Mouse (Mus musculus) spleen, postnatal 0 days (tissue): ENCODE results near the gene Lnpk. TPM values are rescaled to one million over a fixed set of nuclear protein-coding genes. Genes with fewer than 3 reads are reported as not detected.

Experiments used
- polyA plus RNA-seq: library from polyadenylated mRNA; unstranded; fragments of >200 nt; fragmentation: Nextera tagmentation; extraction: Ambion mirVana; gene quantifications from 2 replicates; pipeline ENCODE4 v1.2.1, GENCODE M21; 2015

Gene Lnpk
- polyA plus RNA-seq = 24.8 and 27.6 TPM in 2 replicates

DNA sequence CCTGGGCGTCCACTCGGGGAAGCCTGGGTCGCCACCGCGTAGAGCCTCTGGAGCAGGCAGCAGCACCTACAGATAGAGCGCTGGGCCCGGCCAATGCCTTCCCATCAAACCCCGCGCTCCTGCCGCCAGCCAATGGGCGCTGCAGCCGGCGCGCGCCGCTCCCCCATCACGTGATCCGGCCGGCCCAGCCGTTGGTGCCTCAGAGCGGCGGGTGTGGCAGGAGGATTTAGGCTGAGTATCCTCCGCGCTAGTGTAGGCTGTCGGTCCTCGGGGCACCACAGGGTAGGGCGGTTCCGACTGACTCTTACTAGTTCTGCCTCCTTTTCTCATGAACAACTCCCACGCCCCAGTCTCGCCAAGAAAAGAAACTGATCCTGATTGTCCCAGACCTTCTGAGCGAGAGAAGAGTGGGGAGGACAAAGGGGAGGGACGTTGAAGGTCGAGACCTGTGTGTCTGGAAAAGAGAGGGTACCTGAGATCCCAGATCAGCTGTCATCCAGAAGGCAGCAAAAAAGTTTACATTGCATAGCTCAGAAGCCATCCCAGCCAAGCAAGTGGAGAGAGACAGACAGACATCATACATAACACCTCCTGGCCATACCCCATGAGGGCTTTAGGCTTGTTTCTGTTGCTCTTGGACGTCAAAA, at the start of gene Lnpk:
Lnpk (minus strand) TSS at position 593 of the 647 bp plus-strand sequence.

Other genes with a start within 250 kb of the Lnpk start
- not detected in 2 replicates for gene Evx2, start 80.1 kb upstream of the Lnpk start, polyA plus RNA-seq
- not detected in 2 replicates for gene Hoxd13, start 88.9 kb upstream of the Lnpk start, polyA plus RNA-seq
- not detected in 2 replicates for gene Hoxd12, start 95.6 kb upstream of the Lnpk start, polyA plus RNA-seq
- not detected in 2 replicates for gene Hoxd11, start 100.1 kb upstream of the Lnpk start, polyA plus RNA-seq
- 0.11 TPM in 1 of 2 replicates, not detected in the other for gene Hoxd10, start 112.5 kb upstream of the Lnpk start, polyA plus RNA-seq
- gene Hoxd9, start 118.3 kb upstream of the Lnpk start, polyA plus RNA-seq = 0.41 and 0.46 TPM in 2 replicates
- 1.1 TPM in 2 replicates for gene Hoxd8, start 125.2 kb upstream of the Lnpk start, polyA plus RNA-seq
- gene Hoxd3, start 132.5 kb upstream of the Lnpk start, polyA plus RNA-seq = 0.06 TPM in 2 replicates
- gene Hoxd4, start 132.5 kb upstream of the Lnpk start, polyA plus RNA-seq = 0.08 and 0.28 TPM in 2 replicates
- gene Gm28230, start 147.3 kb upstream of the Lnpk start, polyA plus RNA-seq = not detected in 2 replicates
- not detected in 2 replicates for gene Hoxd1, start 183.5 kb upstream of the Lnpk start, polyA plus RNA-seq
- 73.2 and 73.5 TPM in 2 replicates for gene Mtx2, start 246.4 kb upstream of the Lnpk start, polyA plus RNA-seq